Mouse (Mus musculus): ENCODE measurements around the gene Lrp1. TPM values are rescaled to one million over a fixed set of nuclear protein-coding genes. Genes with fewer than 3 reads are reported as not detected.

Lrp1 gene
- polyA plus RNA-seq, 1 experiment: 2.1 TPM

- Histone ChIP-seq H3K4me1 (ENCODE audit: control insufficient read depth) (peaks cover 10% of the 10 kb centered on the region), H3K27me3 (ENCODE audit: control insufficient read depth) (peaks cover 97% of the 10 kb centered on the region)
These were observed 93.5 kb downstream of the Lrp1 start for GRCm38 (mm10) chr10:127527481-127527880.

DNA sequence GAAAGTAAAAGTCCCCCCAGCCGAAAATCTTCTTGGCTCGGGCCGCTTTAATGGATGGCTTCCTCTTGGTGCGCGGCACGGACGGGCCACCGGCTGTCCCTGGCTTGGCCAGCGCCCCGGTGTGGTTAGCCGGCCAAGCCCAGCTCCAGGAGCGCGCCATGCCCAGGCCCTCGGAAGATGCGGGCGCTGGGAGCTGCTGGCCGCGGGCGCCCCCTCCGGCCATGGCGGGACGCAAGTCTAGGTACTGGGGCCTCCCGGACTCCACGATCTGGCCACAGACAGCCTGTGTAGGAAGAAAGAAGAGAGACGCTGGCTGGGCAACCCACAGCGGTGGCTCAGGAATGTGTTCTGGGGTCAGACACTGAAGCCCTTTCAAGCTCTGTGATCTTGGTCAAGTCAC is 94.3 kb downstream of the Lrp1 start:
- TF ChIP-seq GATA1 (IDR thresholded peaks at IDR 0.05; ENCODE audit: low read length) (no peak), TAL1 (IDR thresholded peaks at IDR 0.05; ENCODE audit: low read length) (no peak)

More at GRCm38 (mm10) chr10:127527481-127527880, 93.5 kb downstream of the Lrp1 start:
- Histone ChIP-seq H3K9me3 (ENCODE audit: control insufficient read depth, low read length) (peaks cover 7% of the 10 kb centered on the region; the same call in 1 of the 2 replicates), H3K4me3 (replicated peaks) (no peak overlapping the region), H3K36me3 (ENCODE audit: control insufficient read depth) (no peaks in the 10 kb centered on the region)
- no peak for TF ChIP-seq TAL1 (IDR thresholded peaks at IDR 0.05; ENCODE audit: low read length)
- no peak for TF ChIP-seq GATA1 (IDR thresholded peaks at IDR 0.05; ENCODE audit: low read length)

GRCm38 (mm10) chr10:127526048-127526447 is 94.9 kb downstream of the Lrp1 start:
- Histone ChIP-seq H3K27me3 (ENCODE audit: control insufficient read depth) (peaks cover 83% of the 10 kb centered on the region), H3K4me1 (ENCODE audit: control insufficient read depth) (peaks cover 22% of the 10 kb centered on the region), H3K9me3 (ENCODE audit: control insufficient read depth, low read length) (peaks cover 7% of the 10 kb centered on the region; the same call in 1 of the 2 replicates), H3K4me3 (replicated peaks) (no peak overlapping the region), H3K36me3 (ENCODE audit: control insufficient read depth) (peaks cover 4% of the 10 kb centered on the region)
- TF ChIP-seq TAL1 (IDR thresholded peaks at IDR 0.05; ENCODE audit: low read length): no peak
- TF ChIP-seq GATA1 (IDR thresholded peaks at IDR 0.05; ENCODE audit: low read length): no peak

More for the DNA sequence above, 94.3 kb downstream of the Lrp1 start:
- H3K4me1 ChIP-seq (ENCODE audit: control insufficient read depth): peaks cover 15% of the 10 kb centered on the region
- H3K36me3 ChIP-seq (ENCODE audit: control insufficient read depth): no peaks in the 10 kb centered on the region
- H3K27me3 ChIP-seq (ENCODE audit: control insufficient read depth): peaks cover 89% of the 10 kb centered on the region
- no peak overlapping the region for H3K4me3 ChIP-seq (replicated peaks)
- H3K9me3 ChIP-seq (ENCODE audit: control insufficient read depth, low read length): peaks cover 7% of the 10 kb centered on the region; the same call in 1 of the 2 replicates

- Histone ChIP-seq H3K36me3 (ENCODE audit: control insufficient read depth) (peaks cover 17% of the 10 kb centered on the region), H3K27me3 (ENCODE audit: control insufficient read depth) (peaks cover 70% of the 10 kb centered on the region), H3K9me3 (ENCODE audit: control insufficient read depth, low read length) (peaks cover 9% of the 10 kb centered on the region; the same call in 1 of the 2 replicates), H3K4me1 (ENCODE audit: control insufficient read depth) (peaks cover 35% of the 10 kb centered on the region), H3K4me3 (replicated peaks) (no peak overlapping the region)
- TF ChIP-seq TAL1 (IDR thresholded peaks at IDR 0.05; ENCODE audit: low read length): no peak
- no peak for TF ChIP-seq GATA1 (IDR thresholded peaks at IDR 0.05; ENCODE audit: low read length)
These were observed 96.2 kb downstream of the Lrp1 start for GRCm38 (mm10) chr10:127524646-127525255.

GRCm38 (mm10) chr10:127522088-127522581 is 98.8 kb downstream of the Lrp1 start, which contains the start of gene Shmt2:
Gene Shmt2, minus strand, starts transcription at chr10:127522444.
- Histone ChIP-seq H3K4me1 (ENCODE audit: control insufficient read depth) (peaks cover 54% of the 10 kb centered on the region), H3K9me3 (ENCODE audit: control insufficient read depth, low read length) (peaks cover 9% of the 10 kb centered on the region; the same call in 1 of the 2 replicates), H3K4me3 (replicated peaks) (peak within 1 kb of the TSS; percentile 82), H3K36me3 (ENCODE audit: control insufficient read depth) (peaks cover 43% of the 10 kb centered on the region), H3K27me3 (ENCODE audit: control insufficient read depth) (peaks cover 44% of the 10 kb centered on the region)
- TF ChIP-seq GATA1 (IDR thresholded peaks at IDR 0.05; ENCODE audit: low read length): no peak
- no peak for TF ChIP-seq TAL1 (IDR thresholded peaks at IDR 0.05; ENCODE audit: low read length)

DNA sequence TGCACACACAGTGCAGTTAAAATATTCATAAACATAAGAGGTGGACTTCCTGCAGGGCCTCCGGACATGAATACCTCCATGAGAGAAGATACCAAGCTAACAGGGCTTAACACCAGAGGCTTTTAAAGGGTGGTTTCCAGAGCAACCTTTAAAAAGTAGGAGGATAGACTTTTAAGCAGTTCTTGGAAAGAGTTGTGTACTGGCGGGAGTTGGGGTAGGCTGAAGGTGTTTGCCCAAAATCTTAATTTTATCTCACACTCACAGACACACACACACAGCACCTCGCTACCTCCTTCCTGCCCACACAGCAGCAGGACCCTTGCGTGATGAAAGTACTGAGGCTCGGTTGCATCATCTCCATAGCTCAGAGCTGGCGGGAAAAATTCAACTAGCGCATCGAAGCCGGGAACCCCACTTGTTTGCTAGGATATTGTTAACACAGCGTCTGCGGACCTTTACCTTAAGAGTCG is 99.3 kb downstream of the Lrp1 start:
- H3K4me3 ChIP-seq (replicated peaks): peak overlapping the region; percentile 82
- peaks cover 42% of the 10 kb centered on the region for H3K27me3 ChIP-seq (ENCODE audit: control insufficient read depth)
- peaks cover 58% of the 10 kb centered on the region for H3K4me1 ChIP-seq (ENCODE audit: control insufficient read depth)
- no peak for TF ChIP-seq GATA1 (IDR thresholded peaks at IDR 0.05; ENCODE audit: low read length)
- TF ChIP-seq TAL1 (IDR thresholded peaks at IDR 0.05; ENCODE audit: low read length): no peak
- peaks cover 9% of the 10 kb centered on the region; the same call in 1 of the 2 replicates for H3K9me3 ChIP-seq (ENCODE audit: control insufficient read depth, low read length)
- peaks cover 48% of the 10 kb centered on the region for H3K36me3 ChIP-seq (ENCODE audit: control insufficient read depth)

DNA sequence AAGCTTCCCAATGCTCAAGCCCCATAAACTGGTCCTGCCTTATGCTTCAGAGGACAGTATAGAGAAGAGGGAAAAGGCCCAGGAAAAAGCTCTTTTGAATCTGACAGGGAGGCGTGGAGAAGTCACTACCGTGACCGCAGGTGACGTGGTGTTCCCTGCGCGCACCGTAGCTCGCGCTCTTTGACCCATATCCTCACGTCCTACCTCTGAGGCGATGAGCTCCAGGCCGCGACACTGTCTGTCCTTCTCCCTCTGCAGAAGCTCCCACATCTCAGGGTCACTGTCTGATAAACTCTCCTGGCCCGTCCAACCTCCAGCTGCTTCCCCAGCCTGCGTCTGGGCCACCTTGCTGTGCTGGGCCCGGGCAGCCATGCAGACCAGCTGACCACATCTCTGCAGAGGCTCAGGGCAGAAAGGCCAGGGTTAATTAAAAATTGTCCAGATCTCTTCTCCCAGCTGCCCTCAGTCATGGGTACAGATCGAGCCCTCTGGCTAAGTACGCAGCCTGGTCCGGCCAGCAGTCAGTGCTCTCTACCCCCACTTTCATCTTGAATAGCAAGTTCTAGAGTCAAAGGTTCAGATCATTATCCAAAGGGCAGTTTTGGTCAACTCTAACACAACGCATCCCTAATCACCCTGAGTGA is 100.1 kb downstream of the Lrp1 start:
- Histone ChIP-seq H3K9me3 (ENCODE audit: control insufficient read depth, low read length) (peaks cover 6% of the 10 kb centered on the region; the same call in 1 of the 2 replicates), H3K27me3 (ENCODE audit: control insufficient read depth) (peaks cover 42% of the 10 kb centered on the region), H3K4me3 (replicated peaks) (peak overlapping the region; percentile 82), H3K4me1 (ENCODE audit: control insufficient read depth) (peaks cover 62% of the 10 kb centered on the region), H3K36me3 (ENCODE audit: control insufficient read depth) (peaks cover 49% of the 10 kb centered on the region)
- no peak for TF ChIP-seq TAL1 (IDR thresholded peaks at IDR 0.05; ENCODE audit: low read length)
- no peak for TF ChIP-seq GATA1 (IDR thresholded peaks at IDR 0.05; ENCODE audit: low read length)

DNA sequence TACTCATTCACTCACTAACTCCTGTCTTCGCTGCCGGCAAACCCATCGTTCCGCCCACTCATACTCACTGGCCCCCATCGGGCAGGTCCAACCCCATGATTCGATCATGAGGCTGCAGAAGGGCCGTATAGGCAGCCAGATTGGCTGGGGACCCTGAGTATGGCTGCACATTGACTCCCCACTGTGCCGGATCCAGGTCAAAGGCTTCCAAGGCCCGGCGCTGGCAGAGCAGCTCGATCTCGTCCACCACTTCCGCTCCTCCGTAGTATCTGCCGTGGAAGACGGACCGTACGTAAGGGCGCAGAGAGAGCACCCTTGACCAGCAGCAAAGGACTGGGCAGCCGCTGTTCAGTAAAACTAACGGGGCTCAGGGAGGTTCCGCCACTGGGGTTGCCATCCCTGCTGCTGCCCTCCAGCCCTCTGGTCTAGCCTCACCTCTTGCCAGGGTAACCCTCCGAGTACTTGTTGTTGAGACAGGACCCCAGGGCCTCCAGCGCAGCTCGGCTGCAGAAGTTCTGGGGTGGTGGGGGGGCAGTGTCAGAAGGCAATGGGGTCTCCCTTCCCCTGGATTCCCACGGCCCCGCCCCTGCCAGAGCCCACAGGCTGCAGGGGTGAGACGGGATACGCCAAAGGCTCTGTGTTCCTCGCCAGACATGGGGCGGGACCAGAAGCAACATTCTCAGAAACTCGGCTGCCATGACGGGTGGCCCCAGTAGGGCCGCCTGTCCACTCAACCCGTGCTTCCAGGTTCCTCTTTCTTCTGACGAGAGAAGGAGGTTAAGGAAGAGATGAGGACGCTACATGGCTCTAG is 100.8 kb downstream of the Lrp1 start:
- Histone ChIP-seq H3K9me3 (ENCODE audit: control insufficient read depth, low read length) (peaks cover 6% of the 10 kb centered on the region; the same call in 1 of the 2 replicates), H3K36me3 (ENCODE audit: control insufficient read depth) (peaks cover 49% of the 10 kb centered on the region), H3K4me3 (replicated peaks) (peak overlapping the region; percentile 82), H3K4me1 (ENCODE audit: control insufficient read depth) (peaks cover 70% of the 10 kb centered on the region), H3K27me3 (ENCODE audit: control insufficient read depth) (peaks cover 42% of the 10 kb centered on the region)
- TF ChIP-seq TAL1 (IDR thresholded peaks at IDR 0.05; ENCODE audit: low read length): no peak
